Comparison of ENCODE assay signal across 3 mouse cellular contexts in the genomic region with DNA sequence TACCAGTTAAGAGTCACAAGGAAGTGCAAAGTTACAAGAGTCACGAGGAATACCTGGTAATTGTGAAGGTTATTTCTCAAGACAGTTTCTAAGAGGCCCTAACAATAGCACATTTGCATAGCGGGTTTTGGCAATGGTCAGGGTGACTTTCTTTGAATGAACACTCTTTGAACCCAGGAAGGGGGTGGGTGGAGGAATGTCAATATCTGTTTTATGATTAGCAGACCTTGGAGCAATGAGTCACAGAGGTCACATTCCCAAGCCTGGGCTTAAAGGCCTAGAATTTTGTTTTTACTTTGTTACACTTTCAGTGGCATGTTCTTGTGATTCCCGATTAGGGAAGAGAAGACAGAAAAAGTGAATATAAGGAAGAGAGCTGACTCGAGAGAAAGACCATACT. TPM values are rescaled to one million over a fixed set of nuclear protein-coding genes. Genes with fewer than 3 reads are reported as not detected.
"Had no signal": no experiment of that assay in that cellular context is flagged by ENCODE, and none has a peak within 500 bp of the region (broad histone marks: within the 10 kb centered on the region; RNA-seq: fewer than 3 reads in every experiment).

No protein-coding gene starts in this region.

RNA-seq across cellular contexts. Expression of gene Rxfp1, which starts 49.6 kb away (rescaled TPM):
- polyA plus RNA-seq: hindbrain, embryonic 11.5 days; intestine, embryonic 14.5 days; kidney, postnatal 0 days had no signal
